Mouse (Mus musculus): ENCODE measurements around the gene Eif2ak3.
A peak's percentile ranks its signal among the peaks of the same experiment; 100 is the strongest.
"Not testable (repeated sequence)": the region's sequence is repeated elsewhere in the genome, so short reads cannot be mapped to it uniquely, and the experiment has no call there.

The Eif2ak3 gene

GRCm38 (mm10) chr6:70844002-70844804 lies at the start of gene Eif2ak3:
Gene Eif2ak3, plus strand, starts transcription at chr6:70844515.
- peak; percentile 98 for DNase-seq (ENCODE audit: extremely low spot score, low read depth, low spot score)

- DNase-seq (ENCODE audit: extremely low spot score, low read depth, low spot score): no peak
Observed at GRCm38 (mm10) chr6:70796940-70797339, 47.4 kb upstream of the Eif2ak3 start.

GRCm38 (mm10) chr6:70797581-70798251 lies 46.6 kb upstream of the Eif2ak3 start:
- no peak for DNase-seq (ENCODE audit: extremely low spot score, low read depth, low spot score)

DNA sequence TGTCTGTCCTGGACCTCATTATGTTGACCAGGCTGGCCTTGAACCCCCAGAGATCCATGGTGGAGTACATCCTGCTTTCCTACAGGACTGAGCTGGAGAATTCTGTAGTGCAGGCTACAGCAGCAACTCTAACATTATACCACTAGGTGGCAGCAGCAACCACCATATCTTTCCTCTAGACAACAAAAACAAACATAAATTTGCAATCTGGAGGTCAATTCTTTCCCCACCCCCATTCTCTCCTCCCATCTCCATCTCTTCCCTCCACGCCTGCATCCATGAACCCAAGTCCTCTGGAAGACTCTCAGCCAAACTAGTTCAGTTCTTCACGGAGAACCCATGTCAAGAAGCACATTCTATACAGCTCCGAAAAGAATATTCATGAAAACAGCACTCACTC lies 39.7 kb upstream of the Eif2ak3 start:
- no peak for DNase-seq (ENCODE audit: extremely low spot score, low read depth, low spot score)

DNA sequence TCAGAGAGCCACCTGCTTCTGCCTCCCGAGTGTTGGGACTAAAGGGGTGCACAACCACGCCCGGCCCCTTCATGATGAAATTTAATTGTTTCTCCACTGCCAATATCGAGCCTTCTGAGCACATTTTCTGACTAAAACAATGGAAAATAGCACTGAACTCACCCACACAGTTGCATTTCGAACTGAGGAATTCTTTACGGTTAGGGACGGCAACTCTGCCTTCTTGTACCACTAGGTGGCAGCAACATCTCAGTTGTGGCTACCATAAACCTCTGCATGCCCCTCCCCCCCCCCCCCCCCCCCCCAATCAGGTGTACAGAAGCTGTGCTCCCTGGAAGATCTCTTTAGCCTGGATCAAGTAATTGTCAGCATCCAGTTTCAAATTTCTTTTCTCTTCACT lies 39.0 kb upstream of the Eif2ak3 start:
- no peak for DNase-seq (ENCODE audit: extremely low spot score, low read depth, low spot score)

- DNase-seq (ENCODE audit: extremely low spot score, low read depth, low spot score): no peak
Observed at GRCm38 (mm10) chr6:70805820-70806513, 38.3 kb upstream of the Eif2ak3 start.

GRCm38 (mm10) chr6:70806514-70806912 lies 37.8 kb upstream of the Eif2ak3 start:
- no peak for DNase-seq (ENCODE audit: extremely low spot score, low read depth, low spot score)

DNA sequence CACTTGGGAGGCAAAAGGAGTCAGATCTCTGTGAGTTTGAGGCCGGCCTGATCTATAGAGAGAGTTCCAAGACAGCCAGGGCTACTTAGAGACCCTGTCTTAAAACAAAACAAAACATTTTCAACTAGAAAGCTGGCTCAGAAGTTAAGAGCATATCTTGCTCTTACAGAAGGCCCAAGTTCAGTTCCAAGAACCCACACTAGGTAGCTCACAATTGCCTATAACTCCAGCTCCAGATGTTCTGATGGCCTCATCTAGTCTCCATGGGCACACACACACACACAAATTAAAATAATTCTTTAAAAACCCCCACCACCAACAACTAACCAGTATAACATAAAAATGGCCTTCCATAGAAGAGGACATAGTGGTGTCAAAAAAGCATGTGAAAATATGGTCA lies 33.8 kb upstream of the Eif2ak3 start:
- DNase-seq (ENCODE audit: extremely low spot score, low read depth, low spot score): no peak

- no peak for DNase-seq (ENCODE audit: extremely low spot score, low read depth, low spot score)
Observed at GRCm38 (mm10) chr6:70811557-70812525, 32.5 kb upstream of the Eif2ak3 start.

DNA sequence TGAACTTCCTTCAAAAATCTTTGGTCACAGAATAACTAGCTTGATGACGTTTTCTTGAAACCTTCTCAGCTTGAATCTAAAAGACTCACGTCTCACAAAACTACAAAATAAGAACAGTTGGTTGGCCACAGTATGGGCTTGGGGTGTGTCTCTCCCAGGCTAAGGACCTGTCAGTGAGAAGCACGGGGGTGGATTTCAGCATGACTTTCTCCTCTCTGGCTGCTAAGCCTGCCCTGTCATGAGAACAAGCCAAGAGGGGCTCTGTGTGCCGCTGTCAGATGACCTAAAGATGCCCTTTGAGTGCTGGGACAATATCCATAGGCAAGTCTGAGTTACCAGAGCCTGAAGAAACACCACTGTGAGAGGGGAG lies 31.8 kb upstream of the Eif2ak3 start:
- DNase-seq (ENCODE audit: extremely low spot score, low read depth, low spot score): no peak

DNA sequence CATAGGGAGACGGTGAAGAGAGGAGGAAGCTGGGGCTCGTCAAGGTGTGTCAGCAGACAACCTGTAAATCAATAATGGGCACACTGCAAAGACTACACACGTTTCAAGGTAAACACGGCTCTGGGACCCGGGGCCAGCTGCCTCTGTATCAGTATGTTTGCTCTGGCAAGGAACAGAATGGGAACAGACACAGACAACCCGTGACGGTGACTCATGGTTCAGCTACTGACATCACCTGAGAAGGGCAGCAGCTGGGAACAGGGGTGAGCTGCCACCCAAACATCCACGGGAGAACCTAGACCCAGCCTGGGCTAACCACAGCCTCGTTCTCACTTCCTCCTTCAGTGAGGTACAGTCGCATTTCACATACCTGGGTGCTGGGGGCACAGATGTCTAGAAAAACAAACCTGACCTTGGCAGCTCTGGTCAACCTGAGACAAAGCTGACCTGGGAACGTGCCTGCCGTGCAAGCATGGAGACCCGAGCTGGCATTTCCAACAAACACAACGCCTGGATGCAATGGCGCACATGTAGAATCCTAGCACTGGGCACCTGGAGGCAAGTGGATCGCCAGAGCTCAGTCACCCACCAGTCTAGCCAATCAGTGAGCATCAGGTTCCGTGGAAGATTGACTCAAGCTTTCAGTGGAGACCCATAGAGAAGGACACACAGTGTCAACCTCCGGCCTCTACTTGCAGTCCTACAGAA lies 30.2 kb upstream of the Eif2ak3 start:
- DNase-seq (ENCODE audit: extremely low spot score, low read depth, low spot score): no peak

DNA sequence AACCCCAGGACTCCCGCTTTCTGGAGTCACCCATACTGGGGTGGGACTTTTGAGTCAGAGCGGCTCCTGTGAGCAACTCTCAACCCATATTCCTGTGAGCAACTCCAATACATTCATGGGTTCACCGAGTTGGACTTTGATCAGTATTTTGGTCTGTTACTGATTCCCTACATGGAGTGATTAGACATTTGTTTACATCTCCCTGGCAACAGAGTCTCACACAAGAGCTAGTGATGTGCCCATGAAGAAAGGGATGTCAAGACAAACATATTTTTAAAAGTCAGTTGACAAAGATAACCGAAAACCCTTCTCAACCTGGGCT lies 29.7 kb upstream of the Eif2ak3 start:
- no peak for DNase-seq (ENCODE audit: extremely low spot score, low read depth, low spot score)

DNA sequence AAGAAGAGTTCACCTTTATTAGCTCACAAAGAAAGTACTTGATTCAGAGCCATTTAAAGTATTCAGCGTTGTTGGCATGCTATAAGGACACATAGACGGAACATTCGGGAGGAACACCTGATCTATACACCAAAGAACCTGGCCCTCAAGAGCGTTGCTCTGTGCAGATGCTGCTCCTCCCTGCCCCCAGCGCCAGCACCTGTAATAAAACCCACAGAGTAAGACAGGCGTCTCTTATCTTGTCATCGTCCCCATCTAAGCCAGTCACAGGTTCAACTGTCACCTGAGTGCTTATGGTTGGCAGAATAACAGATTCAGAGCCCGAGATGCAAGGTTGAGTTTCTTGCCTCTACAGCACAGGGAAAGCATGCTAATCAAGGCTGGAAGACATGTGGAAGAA lies 28.8 kb upstream of the Eif2ak3 start:
- DNase-seq (ENCODE audit: extremely low spot score, low read depth, low spot score): no peak

GRCm38 (mm10) chr6:70821566-70821965 lies 22.7 kb upstream of the Eif2ak3 start:
- DNase-seq (ENCODE audit: extremely low spot score, low read depth, low spot score): no peak

DNA sequence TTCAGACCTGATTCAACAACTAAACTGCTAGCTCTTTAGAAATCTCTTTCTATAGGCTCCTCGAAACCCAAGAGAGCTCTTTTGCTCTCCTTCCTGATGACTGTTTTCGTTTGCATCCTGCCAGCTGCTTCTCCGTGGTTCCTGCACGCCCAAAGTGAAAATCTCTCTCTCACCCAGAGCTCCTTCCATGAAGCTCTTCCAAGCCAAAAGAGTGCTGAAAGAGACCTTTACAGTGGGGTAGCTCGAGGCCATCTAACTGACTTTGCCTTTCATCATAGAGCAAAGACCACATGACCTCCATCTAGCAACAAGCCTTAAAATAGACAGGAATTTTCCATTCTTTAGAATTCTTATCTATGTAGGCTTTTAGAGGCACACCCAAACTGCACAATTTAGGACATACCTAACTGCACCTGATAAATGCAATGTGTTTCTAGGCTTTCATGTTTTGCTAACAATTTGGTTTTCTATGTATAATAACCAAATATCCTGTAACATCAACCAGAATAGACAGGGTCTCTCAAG lies 21.9 kb upstream of the Eif2ak3 start:
- DNase-seq (ENCODE audit: extremely low spot score, low read depth, low spot score): no peak

- DNase-seq (ENCODE audit: extremely low spot score, low read depth, low spot score): not testable (repeated sequence)
Observed at GRCm38 (mm10) chr6:70823277-70823676, 21.0 kb upstream of the Eif2ak3 start.

DNA sequence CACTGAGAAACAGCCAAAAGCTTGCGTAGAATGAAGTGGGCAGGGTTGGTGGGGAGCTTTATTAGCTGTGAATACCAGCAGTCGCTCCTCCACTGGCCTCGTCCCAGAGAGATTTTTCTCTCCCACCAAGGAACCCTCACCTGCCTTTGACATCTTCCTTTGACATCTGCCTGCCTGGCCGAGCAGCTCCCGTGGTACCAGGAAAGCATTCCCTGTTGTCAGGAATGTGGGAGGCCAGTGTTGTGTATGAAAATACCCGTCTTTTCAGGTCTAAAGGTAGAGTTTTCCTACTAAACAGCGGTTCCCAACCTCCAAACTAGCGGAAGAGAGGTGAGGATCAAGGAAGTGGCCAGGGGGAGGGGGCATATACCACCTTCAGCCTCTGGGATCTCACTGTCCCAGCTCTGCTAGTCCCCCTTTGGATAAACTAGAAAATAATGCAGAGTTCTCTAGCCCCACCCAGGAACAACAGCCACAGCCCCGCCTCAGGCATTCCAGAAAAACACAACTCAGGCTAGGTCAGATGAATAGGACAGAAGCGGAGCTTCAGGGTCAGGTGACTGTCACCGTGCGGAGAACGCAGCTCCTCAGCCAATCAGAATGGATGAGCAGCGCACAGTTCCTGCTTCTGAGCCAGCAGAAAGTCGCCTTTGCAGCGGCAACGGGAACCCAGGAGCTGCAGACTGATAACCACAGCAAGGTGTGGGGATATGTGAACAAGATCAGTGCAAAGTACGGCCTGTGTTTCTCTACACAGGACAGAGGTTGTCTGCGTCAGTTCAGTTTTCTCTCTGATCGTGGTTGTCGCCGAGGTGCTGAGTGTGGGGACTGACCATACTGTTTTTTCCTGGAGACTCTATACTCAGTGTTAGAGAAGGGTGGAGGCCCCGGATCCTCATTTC lies 20.0 kb upstream of the Eif2ak3 start:
- DNase-seq (ENCODE audit: extremely low spot score, low read depth, low spot score): no peak

GRCm38 (mm10) chr6:70824987-70825337 lies 19.4 kb upstream of the Eif2ak3 start:
- DNase-seq (ENCODE audit: extremely low spot score, low read depth, low spot score): no peak

DNA sequence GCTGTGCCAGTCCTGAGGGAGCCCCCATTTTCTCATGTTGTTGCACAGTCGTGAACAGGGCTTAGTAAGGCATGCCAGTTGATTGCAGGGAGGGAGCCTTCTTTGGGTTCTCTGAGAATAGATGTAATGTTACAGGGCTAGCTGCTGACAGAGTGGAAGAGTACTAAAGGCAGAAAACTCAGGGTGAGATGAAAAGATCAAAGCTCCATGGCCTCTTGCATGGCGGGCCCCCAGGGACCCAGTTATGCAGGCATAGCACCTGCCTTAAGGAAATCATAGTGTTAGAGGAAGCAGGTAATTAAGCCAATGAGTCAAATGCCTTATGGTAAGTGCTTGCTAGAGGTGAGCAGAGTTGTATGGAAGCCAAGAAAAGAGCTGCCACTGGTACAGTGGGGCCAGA lies 14.9 kb upstream of the Eif2ak3 start:
- no peak for DNase-seq (ENCODE audit: extremely low spot score, low read depth, low spot score)
